Mouse (Mus musculus) WW6 (cell line): ENCODE results near the gene Mrpl2.

Source experiments
- DNase-seq: peaks from one replicate; pipeline ENCODE4 v3.0.0-alpha.2; 2013; ENCODE audit warnings: low read depth, low spot score

Mrpl2 gene

GRCm38 (mm10) chr17:46624598-46624997, 21.4 kb upstream of the Mrpl2 start:
- DNase-seq: no peak

- DNase-seq: no peak
Measured at GRCm38 (mm10) chr17:46627409-46627808, 18.6 kb upstream of the Mrpl2 start.

- no peak for DNase-seq
Measured at GRCm38 (mm10) chr17:46628471-46628790, 17.6 kb upstream of the Mrpl2 start.

GRCm38 (mm10) chr17:46628791-46629684, 17.0 kb upstream of the Mrpl2 start, which contains the start of gene Ptk7:
Ptk7 (minus strand) TSS chr17:46629504.
- DNase-seq: no peak

- DNase-seq: no peak
Measured at GRCm38 (mm10) chr17:46629685-46630441, 16.2 kb upstream of the Mrpl2 start.

GRCm38 (mm10) chr17:46636831-46637523, 9.1 kb upstream of the Mrpl2 start:
- no peak for DNase-seq

- no peak for DNase-seq
Measured at GRCm38 (mm10) chr17:46639929-46640328, 6.1 kb upstream of the Mrpl2 start.

GRCm38 (mm10) chr17:46642060-46642459, 4.0 kb upstream of the Mrpl2 start:
- DNase-seq: no peak

- no peak for DNase-seq
Measured at GRCm38 (mm10) chr17:46644152-46644805, 1.8 kb upstream of the Mrpl2 start.

- DNase-seq: no peak
Measured at GRCm38 (mm10) chr17:46644916-46645475, 1.0 kb upstream of the Mrpl2 start.

GRCm38 (mm10) chr17:46646322-46646662, 263 bp downstream of the Mrpl2 start:
- DNase-seq: no peak

GRCm38 (mm10) chr17:46647279-46647678, 1.2 kb downstream of the Mrpl2 start:
- DNase-seq: no peak

GRCm38 (mm10) chr17:46648436-46648835, 2.4 kb downstream of the Mrpl2 start:
- no peak for DNase-seq

- no peak for DNase-seq
Measured at GRCm38 (mm10) chr17:46649811-46650210, 3.8 kb downstream of the Mrpl2 start.

GRCm38 (mm10) chr17:46650232-46651031, 4.4 kb downstream of the Mrpl2 start, which contains the start of gene Cul7:
Cul7 (plus strand) TSS chr17:46650337.
- DNase-seq: peak; percentile 74

GRCm38 (mm10) chr17:46651292-46651691, 5.3 kb downstream of the Mrpl2 start:
- no peak for DNase-seq

GRCm38 (mm10) chr17:46651755-46652547, 5.9 kb downstream of the Mrpl2 start:
- DNase-seq: no peak

- DNase-seq: no peak
Measured at GRCm38 (mm10) chr17:46656054-46656453, 10.0 kb downstream of the Mrpl2 start.

- no peak for DNase-seq
Measured at GRCm38 (mm10) chr17:46661351-46661750, 15.3 kb downstream of the Mrpl2 start.

- no peak for DNase-seq
Measured at GRCm38 (mm10) chr17:46661981-46662380, 16.0 kb downstream of the Mrpl2 start.
